Mouse (Mus musculus) testis, adult 2 months (tissue): ENCODE data around the gene Stat1.

Experiments
- CTCF ChIP-seq: fragments of 200-500 bp; IDR thresholded peaks from 2 replicates; pipeline ENCODE4 v1.5.1; 2012; ENCODE audit warnings: low read depth, mild to moderate bottlenecking, inconsistent platforms, low read length, moderate library complexity; ENCODE audit not compliant: control insufficient read depth, insufficient read depth, insufficient replicate concordance
- POLR2A ChIP-seq: fragments of 200-500 bp; IDR thresholded peaks from 2 replicates; pipeline ENCODE4 v1.6.1; 2012; ENCODE audit warnings: low read depth, mild to moderate bottlenecking, inconsistent platforms, low read length, moderate library complexity; ENCODE audit not compliant: control insufficient read depth

DNA sequence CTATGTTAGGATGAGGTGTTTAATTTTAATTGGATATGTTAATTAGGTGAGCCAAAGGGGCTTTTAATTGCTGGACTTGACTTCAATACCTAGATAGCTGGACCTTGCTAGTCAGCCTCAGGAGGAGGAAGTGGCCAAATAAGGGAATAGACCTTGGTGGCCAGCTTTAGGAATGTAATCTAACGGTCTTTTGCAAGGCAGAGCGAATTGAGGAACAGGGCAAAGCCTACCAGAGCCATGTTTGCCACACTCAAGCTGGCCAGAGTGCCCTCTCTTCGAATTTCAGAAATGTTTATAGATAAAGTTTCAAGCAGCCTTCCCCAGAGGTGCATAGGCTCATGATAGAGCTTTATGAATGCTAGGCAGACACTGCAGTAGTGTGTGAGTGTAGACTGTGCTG, 22.2 kb downstream of the Stat1 start:
- TF ChIP-seq CTCF (no peak), POLR2A (no peak)
